Mouse (Mus musculus): Measurements from ENCODE around the gene Olfr64. TPM values are rescaled to one million over a fixed set of nuclear protein-coding genes. Genes with fewer than 3 reads are reported as not detected.

The Olfr64 gene
- not detected for total RNA-seq (2021)
- long read RNA-seq, experiment 1, result 0 reads
- long read RNA-seq, experiment 2, result 0 reads

- no peak for DNase-seq
- intact Hi-C loops (cut with DNase I), result no loop called here
These were observed at the start of gene Olfr64 for GRCm38 (mm10) chr7:103894385-103894784. TSS of gene Olfr64 (minus strand) at chr7:103894485.

- DNase-seq, result no peak
- intact Hi-C loops (cut with DNase I), result no loop called here
These were observed 48.4 kb upstream of the Olfr64 start for GRCm38 (mm10) chr7:103942730-103943129.

GRCm38 (mm10) chr7:103934264-103934663 is 40.0 kb upstream of the Olfr64 start, which contains the start of gene Olfr632:
TSS of gene Olfr632 (plus strand) at chr7:103934347.
- intact Hi-C loops (cut with DNase I), result no loop called here
- no peak for DNase-seq

- intact Hi-C loops (cut with DNase I), result no loop called here
- no peak for DNase-seq
These were observed 34.2 kb upstream of the Olfr64 start, which contains the start of gene Olfr631 for GRCm38 (mm10) chr7:103928525-103928924. TSS of gene Olfr631 (plus strand) at chr7:103928825.

GRCm38 (mm10) chr7:103915338-103915737 is 21.1 kb upstream of the Olfr64 start:
- intact Hi-C loops (cut with DNase I), result no loop called here

GRCm38 (mm10) chr7:103912969-103913511 is 18.8 kb upstream of the Olfr64 start:
- DNase-seq, result no peak
- intact Hi-C loops (cut with DNase I), result no loop called here

More at GRCm38 (mm10) chr7:103915338-103915737, 21.1 kb upstream of the Olfr64 start:
- DNase-seq, result no peak

GRCm38 (mm10) chr7:103910047-103910446 is 15.8 kb upstream of the Olfr64 start:
- intact Hi-C loops (cut with DNase I), result no loop called here
- no peak for DNase-seq

GRCm38 (mm10) chr7:103903187-103903586 is 8.9 kb upstream of the Olfr64 start, which contains the start of gene Olfr65:
TSS of gene Olfr65 (plus strand) at chr7:103903487.
- no peak for DNase-seq
- intact Hi-C loops (cut with DNase I), result no loop called here

GRCm38 (mm10) chr7:103886152-103886551 is 8.1 kb downstream of the Olfr64 start, which contains the start of gene Olfr66:
TSS of gene Olfr66 (minus strand) at chr7:103886252.
- DNase-seq, result no peak
- intact Hi-C loops (cut with DNase I), result no loop called here

GRCm38 (mm10) chr7:103877093-103877492 is 17.2 kb downstream of the Olfr64 start:
- intact Hi-C loops (cut with DNase I), result no loop called here
- no peak for DNase-seq

- no peak for DNase-seq
- intact Hi-C loops (cut with DNase I), result no loop called here
These were observed 19.8 kb downstream of the Olfr64 start for GRCm38 (mm10) chr7:103874451-103874850.

GRCm38 (mm10) chr7:103873064-103873463 is 21.2 kb downstream of the Olfr64 start:
- intact Hi-C loops (cut with DNase I), result no loop called here
- no peak for DNase-seq

GRCm38 (mm10) chr7:103870667-103871066 is 23.6 kb downstream of the Olfr64 start:
- intact Hi-C loops (cut with DNase I), result no loop called here
- no peak for DNase-seq

- no peak for DNase-seq
- intact Hi-C loops (cut with DNase I), result no loop called here
These were observed 28.6 kb downstream of the Olfr64 start for GRCm38 (mm10) chr7:103865716-103866115.

GRCm38 (mm10) chr7:103861531-103861930 is 32.8 kb downstream of the Olfr64 start:
- intact Hi-C loops (cut with DNase I), result no loop called here

GRCm38 (mm10) chr7:103860855-103861254 is 33.4 kb downstream of the Olfr64 start:
- intact Hi-C loops (cut with DNase I), result no loop called here
- peak in 1 of 2 experiments; percentile 4 for DNase-seq

More at GRCm38 (mm10) chr7:103861531-103861930, 32.8 kb downstream of the Olfr64 start:
- no peak for DNase-seq

- no peak for DNase-seq
- intact Hi-C loops (cut with DNase I), result no loop called here
These were observed 35.2 kb downstream of the Olfr64 start for GRCm38 (mm10) chr7:103859076-103859475.

- DNase-seq, result no peak
- intact Hi-C loops (cut with DNase I), result no loop called here
These were observed 39.6 kb downstream of the Olfr64 start for GRCm38 (mm10) chr7:103854669-103855068.

GRCm38 (mm10) chr7:103853090-103853489 is 41.2 kb downstream of the Olfr64 start, which contains the start of gene Hbb-y:
TSS of gene Hbb-y (minus strand) at chr7:103853216.
- no peak for DNase-seq
- intact Hi-C loops (cut with DNase I), result no loop called here

GRCm38 (mm10) chr7:103844525-103845325 is 49.6 kb downstream of the Olfr64 start:
- intact Hi-C loops (cut with DNase I), result no loop called here
- no peak for DNase-seq

- no peak for DNase-seq
- intact Hi-C loops (cut with DNase I), result no loop called here
These were observed 51.3 kb downstream of the Olfr64 start, which contains the start of gene Hbb-bh1 for GRCm38 (mm10) chr7:103843034-103843433. TSS of gene Hbb-bh1 (minus strand) at chr7:103843164.
